Mouse (Mus musculus) kidney, adult 11 months (tissue): ENCODE results near the gene Ubn1.

Experiments
- DNase-seq: peaks from one replicate; pipeline ENCODE4 v3.0.0; 2022

Gene Ubn1

GRCm38 (mm10) chr16:5074341-5074740 is 24.5 kb downstream of the Ubn1 start:
- DNase-seq, result no peak

GRCm38 (mm10) chr16:5085196-5085595 is 35.3 kb downstream of the Ubn1 start:
- no peak for DNase-seq

DNA sequence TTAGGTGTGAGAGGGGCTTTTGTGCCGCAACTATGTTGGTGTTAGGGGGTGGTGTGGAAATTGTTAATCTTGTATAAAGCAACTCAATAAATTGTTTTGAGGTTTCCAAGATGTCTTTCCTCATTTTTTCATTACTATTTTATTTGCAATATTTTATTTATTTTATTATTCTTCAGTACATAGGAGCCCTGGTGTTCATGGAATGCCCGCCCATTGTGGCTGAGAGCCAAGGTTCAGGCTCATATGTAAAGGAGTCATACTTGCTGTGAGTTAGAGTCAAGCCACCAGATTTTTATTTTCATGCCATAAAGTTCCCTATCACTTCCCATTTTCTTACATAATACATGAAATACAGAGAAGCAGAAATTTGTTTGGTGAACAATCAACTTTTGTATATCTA is 36.3 kb downstream of the Ubn1 start:
- DNase-seq, result no peak

- no peak for DNase-seq
These were observed 39.2 kb downstream of the Ubn1 start for GRCm38 (mm10) chr16:5089021-5089420.

DNA sequence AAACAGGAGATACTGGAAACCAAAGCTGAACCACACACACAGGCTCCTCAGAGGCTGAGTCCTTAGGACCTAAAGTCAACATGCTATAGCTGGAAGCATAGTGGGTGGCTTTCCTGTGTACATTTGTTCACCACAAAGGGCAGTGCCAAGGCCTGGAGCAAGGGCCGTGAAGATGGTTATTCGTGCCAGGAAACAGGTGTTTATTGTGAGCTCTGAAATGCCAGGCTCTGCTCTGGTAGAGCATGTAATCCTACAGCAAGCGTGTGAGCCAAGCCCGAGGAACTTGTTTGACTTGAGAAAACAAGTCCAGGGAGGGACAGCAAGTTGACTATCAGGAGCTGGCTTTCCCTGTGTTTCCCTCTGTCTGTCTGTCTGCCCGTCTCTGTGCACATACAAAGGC is 43.4 kb downstream of the Ubn1 start:
- DNase-seq, result peak; percentile 70

- DNase-seq, result peak; percentile 56
These were observed 46.6 kb downstream of the Ubn1 start for GRCm38 (mm10) chr16:5096504-5096903.

DNA sequence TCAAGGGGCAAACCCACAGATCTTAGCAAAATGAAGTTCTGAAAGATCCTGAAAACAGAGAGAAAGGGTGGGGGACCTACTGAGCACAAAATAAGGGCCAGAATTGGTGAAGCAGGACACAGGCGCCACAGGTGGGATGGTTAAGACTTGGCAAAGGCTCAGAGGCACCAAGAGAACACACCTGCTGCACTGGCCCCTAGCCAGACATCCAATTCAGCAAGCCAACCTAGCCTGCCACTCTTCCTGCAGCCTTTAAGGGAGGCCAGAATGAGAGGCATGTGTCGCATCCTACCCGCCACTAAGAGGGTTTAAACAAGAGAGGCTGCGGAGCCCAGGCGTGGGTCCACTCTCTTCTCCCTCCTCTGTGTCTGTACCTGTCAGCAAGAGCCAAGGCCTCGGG is 51.1 kb downstream of the Ubn1 start:
- no peak for DNase-seq

DNA sequence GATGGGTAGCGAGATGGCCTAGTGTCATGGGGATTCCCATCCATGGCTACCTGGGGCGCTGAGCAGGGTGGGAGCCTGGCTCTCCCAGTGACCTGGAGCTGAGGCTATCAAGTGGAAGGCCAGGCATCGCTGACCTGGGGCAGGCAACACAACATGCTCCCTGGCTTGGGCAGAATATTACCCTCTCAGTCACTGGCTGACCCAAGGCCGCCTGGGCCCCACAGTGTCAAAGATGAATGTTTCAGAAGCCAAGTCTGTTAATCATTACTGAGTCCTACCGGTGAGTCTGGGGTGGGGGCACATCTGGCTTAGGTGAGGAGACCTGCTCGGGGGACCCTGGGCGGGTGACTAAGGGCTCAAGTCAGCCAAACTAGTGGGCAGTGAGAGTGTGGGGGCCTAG is 60.0 kb downstream of the Ubn1 start:
- DNase-seq, result peak; percentile 34

DNA sequence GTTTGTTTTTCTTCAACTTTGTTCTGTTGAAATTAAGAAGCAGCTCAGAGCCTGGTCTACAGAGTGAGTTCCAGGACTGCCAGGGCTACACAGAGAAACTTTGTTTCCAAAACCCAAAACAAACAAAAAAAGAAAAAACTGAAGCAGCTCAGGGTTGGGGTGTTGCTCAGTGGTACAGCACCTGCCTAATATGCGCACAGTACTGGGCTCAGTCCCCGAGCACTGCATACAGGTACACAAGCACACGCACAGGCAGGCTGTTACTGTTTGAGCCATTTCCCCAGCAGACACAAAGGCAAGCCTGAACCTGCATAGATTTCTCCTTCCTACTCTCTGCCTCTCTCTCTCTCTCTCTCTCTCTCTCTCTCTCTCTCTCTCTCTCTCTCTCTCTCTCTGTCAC is 61.2 kb downstream of the Ubn1 start:
- DNase-seq, result no peak

DNA sequence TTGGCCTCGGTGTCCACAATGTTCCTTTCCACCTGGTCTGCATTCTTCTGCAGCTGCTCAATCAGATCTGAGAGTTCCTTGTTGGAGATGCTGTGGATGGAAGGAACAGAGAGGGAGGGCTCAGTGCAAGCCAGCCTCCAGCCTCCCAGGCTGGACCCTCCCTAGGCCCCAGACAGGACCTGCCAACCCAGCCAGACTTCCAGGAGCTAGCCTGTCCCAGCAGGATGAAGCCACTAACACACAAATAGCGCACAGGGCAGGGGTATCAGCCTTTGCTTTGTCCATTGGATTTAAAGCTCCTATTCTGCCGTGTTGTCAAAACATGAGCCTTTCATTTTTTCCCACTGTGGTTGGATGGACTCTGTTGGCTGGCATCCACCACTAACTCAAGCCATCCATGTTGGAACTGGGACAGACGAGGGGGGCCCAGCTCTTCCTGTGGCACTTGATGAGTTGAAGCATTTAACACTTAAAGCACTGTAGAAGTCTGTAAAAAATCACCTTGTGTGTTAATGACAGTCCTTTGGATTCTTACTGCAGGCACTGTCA is 63.2 kb downstream of the Ubn1 start:
- no peak for DNase-seq

DNA sequence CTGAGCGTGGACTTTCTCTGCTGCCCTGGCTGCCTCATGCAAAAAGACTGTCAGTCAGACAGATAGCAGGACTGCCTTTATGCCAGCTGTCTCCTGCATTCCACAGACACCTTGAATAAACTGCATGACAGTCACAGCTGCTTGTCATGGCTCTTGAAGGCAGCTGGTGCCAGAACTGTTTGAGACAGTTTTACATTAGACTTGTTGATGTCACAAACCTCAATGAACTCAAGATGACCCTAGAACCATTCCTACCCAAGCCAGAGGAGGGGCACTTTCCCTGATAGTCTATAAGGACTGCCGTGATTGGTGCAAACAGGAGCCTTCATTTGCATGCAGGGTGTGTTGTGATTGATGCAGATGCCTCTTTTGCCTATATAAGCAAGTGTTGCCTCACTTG is 63.7 kb downstream of the Ubn1 start:
- no peak for DNase-seq

GRCm38 (mm10) chr16:5119385-5119784 is 69.5 kb downstream of the Ubn1 start:
- DNase-seq, result no peak

GRCm38 (mm10) chr16:5119845-5120244 is 70.0 kb downstream of the Ubn1 start:
- DNase-seq, result no peak

GRCm38 (mm10) chr16:5123476-5123875 is 73.6 kb downstream of the Ubn1 start:
- DNase-seq, result no peak

GRCm38 (mm10) chr16:5130196-5130595 is 80.3 kb downstream of the Ubn1 start:
- DNase-seq, result no peak

GRCm38 (mm10) chr16:5130766-5131165 is 80.9 kb downstream of the Ubn1 start:
- DNase-seq, result peak; percentile 31

DNA sequence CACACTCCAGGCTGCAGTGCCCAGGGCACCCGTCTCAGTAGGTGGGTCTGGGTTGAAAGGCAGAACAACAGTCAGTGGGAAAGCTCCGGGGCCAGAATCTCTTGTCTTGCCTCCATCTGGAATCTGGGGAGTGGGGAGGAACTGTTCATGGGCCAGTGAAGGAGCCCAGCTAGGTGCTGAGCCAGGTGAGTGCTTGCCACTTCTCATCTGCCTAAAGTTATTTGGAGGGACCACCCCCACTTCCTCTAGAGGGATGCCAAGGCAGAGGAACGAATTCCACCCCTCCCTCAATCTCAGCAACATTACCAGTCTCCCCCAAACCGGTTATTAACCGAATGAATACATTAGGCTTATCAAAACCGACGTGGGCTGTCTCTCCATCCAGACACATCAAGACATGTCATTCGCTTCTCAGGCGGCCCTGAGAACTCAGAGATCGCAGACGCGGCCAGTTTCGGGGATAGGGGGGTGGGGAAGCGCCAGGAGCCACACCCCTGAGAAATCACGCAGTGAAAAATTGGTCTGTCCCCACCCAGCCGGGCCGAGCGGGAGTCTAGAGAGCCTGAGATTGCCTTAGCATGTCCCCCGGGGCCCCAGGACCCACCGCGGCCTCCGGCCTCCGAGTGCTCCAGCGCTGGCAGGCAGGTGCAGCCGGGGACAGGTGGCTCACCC is 81.5 kb downstream of the Ubn1 start:
- no peak for DNase-seq

GRCm38 (mm10) chr16:5132401-5132801 is 82.5 kb downstream of the Ubn1 start, which contains the start of gene Ppl:
Ppl (minus strand) TSS chr16:5132421.
- peak; percentile 93 for DNase-seq

DNA sequence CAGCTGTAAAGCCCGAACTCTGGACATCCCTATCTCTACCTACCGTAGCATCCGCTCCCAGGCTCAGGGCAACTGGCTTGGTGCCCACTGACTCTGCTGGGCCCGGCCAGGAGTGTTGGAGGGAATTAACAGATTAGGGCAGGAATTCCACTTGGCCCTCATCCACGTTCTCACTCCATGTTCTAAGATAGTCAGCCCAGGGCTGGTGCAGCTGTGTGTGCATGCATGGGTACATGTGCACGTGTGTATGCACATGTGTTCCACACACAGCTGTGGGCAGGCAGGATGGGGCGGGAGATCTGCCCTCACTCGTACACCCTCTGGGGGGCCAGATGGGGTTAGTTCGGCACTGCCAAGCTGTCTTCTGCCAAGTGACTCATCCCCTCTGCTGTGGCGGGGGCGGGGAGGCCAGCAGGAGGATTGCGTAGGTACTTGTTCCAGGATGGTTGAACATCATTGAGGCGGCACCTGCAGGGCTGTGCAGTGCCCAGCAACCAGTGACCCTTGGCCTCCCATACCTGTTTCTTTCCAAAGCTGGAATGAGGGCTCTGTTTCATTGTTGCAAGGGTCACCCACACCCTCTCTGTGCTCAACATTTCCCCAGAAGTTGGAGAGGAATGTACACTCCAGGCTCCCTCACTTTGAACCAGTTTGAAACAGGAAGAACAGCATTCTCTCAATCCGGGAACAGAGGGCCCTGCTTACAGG is 84.9 kb downstream of the Ubn1 start:
- peak; percentile 66 for DNase-seq

- DNase-seq, result no peak
These were observed 85.8 kb downstream of the Ubn1 start for GRCm38 (mm10) chr16:5135551-5136261.
